Mouse (Mus musculus) midbrain, embryonic 14.5 days (tissue): ENCODE measurements around the gene Siah1a. TPM values are rescaled to one million over a fixed set of nuclear protein-coding genes. Genes with fewer than 3 reads are reported as not detected.

Source experiments
- ATAC-seq: fragments of 200-750 bp; cut with Nextera tagmentation; 2 replicates; pipeline ENCODE4 v1.8.0; 2017; ENCODE audit warnings: moderate number of reproducible peaks, moderate library complexity; ENCODE audit not compliant: low FRiP score, low TSS enrichment
- DNase-seq: peaks from one replicate; pipeline ENCODE4 v3.0.0-alpha.2; 2015
- H3K27ac ChIP-seq: fragments of 300-500 bp; sonication (generic); replicated peaks from 2 replicates; pipeline ENCODE4 v1.5.1; 2014; ENCODE audit warnings: mild to moderate bottlenecking, low read depth, low read length, moderate library complexity
- H3K27me3 ChIP-seq: fragments of 300-500 bp; sonication (generic); 2 replicates; pipeline ENCODE4 v1.6.1; 2014; ENCODE audit warnings: low read length, control low read depth, mixed read lengths; ENCODE audit not compliant: control insufficient read depth, insufficient read depth
- H3K36me3 ChIP-seq: fragments of 300-500 bp; sonication (generic); 2 replicates; pipeline ENCODE4 v1.6.1; 2014; ENCODE audit warnings: low read length, control low read depth; ENCODE audit not compliant: control insufficient read depth, insufficient read depth
- H3K4me1 ChIP-seq: fragments of 300-500 bp; sonication (generic); 2 replicates; pipeline ENCODE4 v1.6.1; 2014; ENCODE audit warnings: mild to moderate bottlenecking, antibody characterized with exemption, low read length, control low read depth; ENCODE audit not compliant: control insufficient read depth, insufficient read depth
- H3K4me2 ChIP-seq: fragments of 300-500 bp; sonication (generic); 2 replicates; pipeline ENCODE4 v1.6.1; 2014; ENCODE audit warnings: mild to moderate bottlenecking, low read length, moderate library complexity
- H3K4me3 ChIP-seq: fragments of 300-500 bp; sonication (generic); replicated peaks from 2 replicates; pipeline ENCODE4 v1.5.1; 2014; ENCODE audit warnings: low read depth, low read length
- H3K9ac ChIP-seq: fragments of 300-500 bp; sonication (generic); replicated peaks from 2 replicates; pipeline ENCODE4 v1.6.1; 2014; ENCODE audit warnings: mild to moderate bottlenecking, low read length, moderate library complexity
- H3K9me3 ChIP-seq: fragments of 300-500 bp; sonication (generic); 2 replicates; pipeline ENCODE4 v1.6.1; 2016; ENCODE audit warnings: low read length, control low read depth, mixed read lengths; ENCODE audit not compliant: control insufficient read depth
- WGBS: fragments of 180-500 bp; shearing (Covaris S2); extraction: QIAGEN DNeasy Blood & Tissue Kit; methylation state at CpG from one replicate; pipeline ENCODE4 v1.1.7; 2014; 5-methylcytosine and 5-hydroxymethylcytosine counted together
- polyA plus RNA-seq: library from polyadenylated mRNA; unstranded; fragments of >200 nt; fragmentation: Nextera tagmentation; extraction: Ambion mirVana; gene quantifications from 2 replicates; pipeline ENCODE4 v1.2.1, GENCODE M21; 2014

Siah1a gene
- polyA plus RNA-seq, 1 experiment from 2014 or later, result 107 TPM

DNA sequence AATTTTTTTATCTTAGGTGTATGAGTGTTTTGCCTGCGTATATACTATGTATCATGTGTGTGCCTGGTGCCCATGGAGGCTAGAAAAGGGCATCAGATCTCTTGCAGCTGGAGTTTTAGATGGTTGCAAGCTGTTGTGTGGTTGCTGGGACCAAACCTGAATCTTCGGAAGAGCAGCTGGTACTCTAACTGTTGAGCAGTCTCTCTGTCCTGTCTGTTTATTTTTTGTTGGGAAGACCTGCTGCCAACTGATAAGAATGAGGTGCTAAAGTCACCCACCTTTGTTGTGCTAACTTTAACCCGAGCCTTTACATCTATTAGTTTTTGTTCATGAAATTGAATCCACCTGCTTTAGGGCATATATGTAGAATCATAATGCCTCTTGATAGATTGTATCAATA, 43.3 kb downstream of the Siah1a start:
- Histone ChIP-seq H3K4me3 (no peak overlapping the region), H3K4me2 (no peak overlapping the region), H3K27me3 (no peaks in the 10 kb centered on the region), H3K27ac (no peak overlapping the region), H3K9ac (no peak overlapping the region), H3K9me3 (no peaks in the 10 kb centered on the region), H3K4me1 (no peaks in the 10 kb centered on the region), H3K36me3 (peaks cover 4% of the 10 kb centered on the region; the same call in 1 of the 2 replicates)
- DNase-seq (no peak), ATAC-seq (no peak)
- 90% methylated on average over 3 of the region's 3 CpGs for WGBS

GRCm38 (mm10) chr8:86699471-86699870, 46.3 kb downstream of the Siah1a start:
- Histone ChIP-seq H3K4me1 (no peaks in the 10 kb centered on the region), H3K27me3 (no peaks in the 10 kb centered on the region), H3K4me2 (no peak overlapping the region), H3K36me3 (peaks cover 10% of the 10 kb centered on the region; the same call in 1 of the 2 replicates), H3K9ac (no peak overlapping the region), H3K9me3 (no peaks in the 10 kb centered on the region), H3K27ac (no peak overlapping the region), H3K4me3 (no peak overlapping the region)
- WGBS, result 94% methylated on average over 12 of the region's 12 CpGs
- DNase-seq (no peak), ATAC-seq (no peak)

DNA sequence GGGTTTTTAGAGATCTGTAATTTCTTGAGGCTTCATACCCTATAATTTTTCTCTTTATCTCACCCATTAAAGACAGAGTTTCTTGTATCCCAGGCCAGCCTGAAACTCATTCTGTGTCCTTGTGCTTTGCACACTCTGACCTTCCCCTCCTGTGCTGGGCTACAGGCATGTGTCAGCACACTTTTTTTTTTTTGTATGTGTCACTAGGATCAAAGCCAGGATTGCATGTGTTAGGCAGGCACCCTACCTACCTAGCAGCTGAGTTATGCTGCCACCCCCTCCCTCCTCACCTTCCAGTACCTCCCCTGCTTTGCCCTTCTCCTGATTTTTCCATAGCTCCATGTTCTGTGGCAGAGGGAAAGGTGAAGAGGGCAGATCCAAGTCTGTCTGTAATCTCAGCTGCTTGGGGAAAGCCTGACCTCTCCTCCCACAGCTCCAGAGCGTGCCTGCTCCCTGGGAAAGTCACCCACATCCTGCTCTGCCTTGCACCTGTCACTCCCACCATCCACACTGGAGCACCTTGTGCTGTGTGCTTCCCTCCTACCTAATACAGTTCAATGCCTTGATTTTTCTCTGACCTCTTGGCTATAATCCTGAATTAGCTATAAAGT, 46.8 kb downstream of the Siah1a start:
- no peak for ATAC-seq
- Histone ChIP-seq H3K4me3 (no peak overlapping the region), H3K9me3 (no peaks in the 10 kb centered on the region), H3K27ac (no peak overlapping the region), H3K4me1 (no peaks in the 10 kb centered on the region), H3K36me3 (peaks cover 10% of the 10 kb centered on the region; the same call in 1 of the 2 replicates), H3K9ac (no peak overlapping the region), H3K4me2 (no peak overlapping the region), H3K27me3 (no peaks in the 10 kb centered on the region)
- 88% methylated on average over 1 of the region's 1 CpGs for WGBS
- DNase-seq, result no peak

DNA sequence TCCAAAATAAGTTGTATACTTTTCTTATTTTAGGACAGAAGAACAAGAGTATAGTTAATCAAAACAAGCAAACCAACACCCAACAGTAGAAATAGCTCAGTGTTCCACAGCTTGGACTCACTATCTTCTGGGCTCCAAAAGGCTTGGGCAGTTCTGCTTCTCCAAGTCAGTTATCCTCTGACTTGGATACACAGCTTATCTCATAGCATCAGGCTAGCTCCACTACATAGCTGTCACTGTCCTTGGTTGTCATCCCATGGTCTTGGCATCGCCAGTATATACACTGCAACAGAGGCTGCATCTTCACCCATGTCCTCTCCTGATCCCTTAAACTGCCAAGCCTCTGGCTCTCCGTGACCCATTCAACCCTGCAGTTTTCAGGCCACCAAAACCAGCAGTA, 50.0 kb downstream of the Siah1a start:
- H3K4me1 ChIP-seq, result no peaks in the 10 kb centered on the region
- no peak overlapping the region for H3K4me3 ChIP-seq
- no peak overlapping the region for H3K27ac ChIP-seq
- WGBS, result 94% methylated on average over 2 of the region's 2 CpGs
- no peaks in the 10 kb centered on the region for H3K9me3 ChIP-seq
- H3K9ac ChIP-seq, result no peak overlapping the region
- DNase-seq, result no peak
- no peak for ATAC-seq
- peaks cover 10% of the 10 kb centered on the region; the same call in 1 of the 2 replicates for H3K36me3 ChIP-seq
- no peak overlapping the region for H3K4me2 ChIP-seq
- no peaks in the 10 kb centered on the region for H3K27me3 ChIP-seq

- WGBS, result 95% methylated on average over 1 of the region's 1 CpGs
- H3K9me3 ChIP-seq, result no peaks in the 10 kb centered on the region
Observed at GRCm38 (mm10) chr8:86694011-86694410, 51.7 kb downstream of the Siah1a start.

DNA sequence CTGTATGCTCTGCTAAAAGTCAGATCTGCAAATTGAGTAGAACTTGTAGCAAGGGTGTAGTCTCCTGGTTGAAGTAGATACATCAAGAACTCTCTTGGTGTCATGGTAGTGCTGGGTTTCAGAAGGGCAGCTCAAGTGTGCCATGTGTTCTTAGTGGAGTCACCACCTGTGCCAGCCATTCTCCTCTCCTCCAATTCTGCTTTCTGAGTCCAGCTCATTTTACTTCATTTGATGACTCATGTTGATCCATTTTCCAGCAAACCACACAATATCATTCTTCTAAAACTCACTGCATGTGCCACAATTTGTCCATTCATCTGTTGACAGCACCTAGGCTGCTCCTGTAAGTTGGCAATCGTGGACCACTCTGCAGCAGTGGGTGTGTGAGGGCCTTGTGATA, 53.6 kb downstream of the Siah1a start:
- Histone ChIP-seq H3K27me3 (no peaks in the 10 kb centered on the region), H3K4me2 (no peak overlapping the region), H3K9me3 (no peaks in the 10 kb centered on the region), H3K36me3 (peaks cover 16% of the 10 kb centered on the region), H3K9ac (no peak overlapping the region), H3K4me1 (no peaks in the 10 kb centered on the region), H3K4me3 (no peak overlapping the region), H3K27ac (no peak overlapping the region)
- 95% methylated on average over 1 of the region's 1 CpGs for WGBS
- DNase-seq (no peak), ATAC-seq (no peak)

More at GRCm38 (mm10) chr8:86694011-86694410, 51.7 kb downstream of the Siah1a start:
- Histone ChIP-seq H3K4me1 (no peaks in the 10 kb centered on the region), H3K4me3 (no peak overlapping the region), H3K27ac (no peak overlapping the region), H3K36me3 (peaks cover 12% of the 10 kb centered on the region), H3K9ac (no peak overlapping the region), H3K27me3 (no peaks in the 10 kb centered on the region), H3K4me2 (no peak overlapping the region)
- ATAC-seq (no peak), DNase-seq (no peak)

GRCm38 (mm10) chr8:86686629-86687028, 59.1 kb downstream of the Siah1a start:
- Histone ChIP-seq H3K4me3 (no peak overlapping the region), H3K27ac (no peak overlapping the region), H3K4me2 (no peak overlapping the region), H3K36me3 (peaks cover 11% of the 10 kb centered on the region; the same call in 1 of the 2 replicates), H3K4me1 (no peaks in the 10 kb centered on the region), H3K9me3 (no peaks in the 10 kb centered on the region), H3K9ac (no peak overlapping the region), H3K27me3 (no peaks in the 10 kb centered on the region)
- 82% methylated on average over 3 of the region's 3 CpGs for whole genome bisulfite sequencing
- DNase-seq (no peak), ATAC-seq (no peak)

Other genes starting within 250 kb of the Siah1a start
- 0.13 and 0.18 TPM in 2 replicates for gene Abcc12, start 165.2 kb downstream of the Siah1a start, polyA plus RNA-seq
- gene Lonp2, start 121.9 kb downstream of the Siah1a start, polyA plus RNA-seq, result 66.2 and 87.3 TPM in 2 replicates
- gene Gm10638, start 235 bp downstream of the Siah1a start, polyA plus RNA-seq, result 5.7 and 7.0 TPM in 2 replicates
- 13.6 and 14.6 TPM in 2 replicates for gene N4bp1, start 139.3 kb upstream of the Siah1a start, polyA plus RNA-seq